Mouse (Mus musculus): ENCODE measurements around the gene Ltv1.

Ltv1 gene

DNA sequence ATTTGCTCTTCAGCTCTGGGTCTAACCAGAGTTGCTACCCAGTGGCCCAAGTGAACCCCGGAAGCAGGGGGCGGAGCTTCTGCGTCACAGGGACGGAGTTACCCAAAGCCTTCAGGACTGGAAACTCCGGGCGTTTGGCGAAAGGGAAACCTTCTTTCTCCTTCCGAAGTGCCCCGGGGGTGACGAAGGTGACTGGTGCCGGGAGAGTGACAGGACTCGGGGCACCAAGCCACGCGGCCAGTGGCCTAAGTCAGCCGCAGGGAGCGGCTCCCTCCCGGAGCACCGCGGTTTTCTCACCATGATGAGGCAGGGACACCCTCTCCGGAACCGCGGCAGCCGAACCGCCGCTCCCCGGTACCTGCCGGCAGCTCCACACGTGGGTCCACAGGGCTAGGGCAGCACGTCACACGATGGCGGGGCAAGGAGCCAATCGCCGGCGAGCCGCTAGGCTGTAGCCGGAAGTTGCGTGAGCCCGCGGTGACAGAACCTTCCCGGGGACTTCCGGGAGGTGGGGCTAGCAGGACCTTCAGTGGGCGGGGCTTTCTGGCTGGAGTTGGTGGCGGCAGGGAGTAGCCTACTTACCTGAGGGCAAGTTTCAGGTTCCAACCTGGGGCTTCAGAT is at the start of gene Ltv1:
Ltv1 (minus strand) TSS at position 438 of the 621 bp plus-strand sequence.
- peak; percentile 91 for DNase-seq (ENCODE audit: extremely low spot score, low spot score)

DNA sequence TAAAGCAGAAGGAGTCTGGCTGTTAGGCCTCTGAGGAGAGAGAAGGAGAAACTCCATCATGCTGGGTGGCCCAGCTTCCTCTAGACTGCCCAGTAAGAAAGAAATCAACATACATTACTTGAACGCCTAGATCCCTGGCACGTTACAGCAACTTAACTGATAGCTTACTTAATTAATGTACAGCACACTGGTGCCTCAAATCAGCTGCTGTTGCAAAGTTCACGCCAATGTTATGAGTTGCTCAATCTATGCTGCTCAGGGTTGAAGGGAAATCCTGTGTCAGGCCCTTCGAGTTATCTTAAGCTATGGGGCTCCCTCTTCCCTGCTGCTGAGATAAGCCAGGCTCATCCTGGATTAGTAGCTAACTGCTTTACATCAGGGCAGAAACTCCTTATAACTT is 47.5 kb upstream of the Ltv1 start:
- no peak for DNase-seq (ENCODE audit: extremely low spot score, low spot score)

- no peak for DNase-seq (ENCODE audit: extremely low spot score, low spot score)
Measured at GRCm38 (mm10) chr10:13238188-13238587, 45.2 kb upstream of the Ltv1 start.

GRCm38 (mm10) chr10:13236866-13237265 is 43.9 kb upstream of the Ltv1 start:
- no peak for DNase-seq (ENCODE audit: extremely low spot score, low spot score)

DNA sequence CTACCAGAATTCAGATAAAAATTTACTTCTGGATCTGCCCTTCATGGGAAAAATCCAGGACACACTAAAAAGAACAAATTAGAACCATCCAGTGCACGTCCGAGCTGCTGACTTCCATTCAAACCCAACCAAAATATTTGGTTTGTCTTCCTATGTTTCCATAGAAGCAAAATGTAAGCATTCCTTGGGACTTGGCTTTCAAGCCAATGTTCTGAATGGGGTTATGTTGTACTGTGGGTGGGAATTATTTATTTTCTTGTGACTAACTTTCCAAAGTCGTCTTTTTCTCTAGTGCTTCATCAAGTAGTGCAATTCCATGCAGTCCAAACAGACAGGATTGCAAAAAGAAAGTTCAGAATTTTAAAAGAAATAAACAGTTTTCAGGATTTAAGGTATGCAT is 41.5 kb upstream of the Ltv1 start:
- DNase-seq (ENCODE audit: extremely low spot score, low spot score), result no peak

GRCm38 (mm10) chr10:13233941-13234340 is 41.0 kb upstream of the Ltv1 start:
- no peak for DNase-seq (ENCODE audit: extremely low spot score, low spot score)

DNA sequence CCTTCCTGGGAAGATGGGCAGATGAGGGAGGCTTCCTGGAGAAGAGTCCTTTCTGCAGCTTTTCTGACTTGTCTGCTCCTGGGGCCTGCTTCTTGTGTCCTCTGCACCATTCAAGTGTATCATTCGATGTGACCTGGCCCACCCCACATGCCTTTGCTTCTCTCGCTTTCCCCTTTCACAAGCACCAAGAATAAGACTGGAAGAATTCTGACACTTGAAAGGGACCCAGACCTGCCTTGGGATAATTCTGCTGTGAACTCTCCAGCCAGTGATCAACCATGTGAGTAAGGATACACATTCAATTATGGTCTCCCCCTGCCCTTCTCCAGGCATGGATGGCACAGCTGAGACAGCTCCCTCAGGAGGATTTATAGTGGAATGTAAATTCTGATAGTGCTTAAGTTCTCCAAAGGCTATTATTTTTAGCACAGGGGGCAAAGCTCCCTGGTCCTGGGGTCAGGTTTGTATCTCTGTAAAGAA is 40.2 kb upstream of the Ltv1 start:
- DNase-seq (ENCODE audit: extremely low spot score, low spot score), result no peak

DNA sequence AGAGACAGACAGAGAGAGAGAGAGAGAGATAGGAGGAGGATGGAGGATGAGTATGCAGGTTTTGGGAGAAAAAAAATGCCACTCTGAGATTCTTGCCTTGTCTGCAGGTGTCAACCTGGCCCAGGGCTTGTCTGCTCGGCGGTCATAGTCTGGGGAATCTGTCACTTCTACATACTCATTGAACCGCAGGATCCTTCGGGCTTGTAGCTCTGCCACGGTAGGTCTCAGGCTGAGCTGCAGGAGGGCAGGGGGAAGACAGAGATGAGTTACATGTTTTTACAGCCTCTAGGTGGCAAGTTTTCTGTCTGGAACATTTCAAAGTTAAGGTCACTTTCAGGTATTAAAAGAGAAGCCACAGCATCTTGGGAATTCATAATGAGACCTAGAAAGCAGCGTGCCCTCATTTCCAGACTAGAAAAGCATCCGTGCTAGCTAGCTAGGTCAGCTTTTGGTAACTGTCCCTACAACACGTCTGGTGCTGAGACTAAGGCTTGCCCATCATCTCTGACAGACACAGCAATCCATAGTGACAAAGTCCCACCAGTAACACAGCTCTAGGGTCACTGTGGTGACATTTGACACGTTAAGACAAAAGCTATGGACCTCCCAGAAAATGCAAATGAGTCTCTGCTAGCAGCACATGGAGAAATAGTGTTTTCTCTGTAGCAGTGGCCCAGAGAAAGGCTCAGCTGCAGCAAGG is 39.6 kb upstream of the Ltv1 start:
- no peak for DNase-seq (ENCODE audit: extremely low spot score, low spot score)

- no peak for DNase-seq (ENCODE audit: extremely low spot score, low spot score)
Measured at GRCm38 (mm10) chr10:13230716-13231115, 37.7 kb upstream of the Ltv1 start.

DNA sequence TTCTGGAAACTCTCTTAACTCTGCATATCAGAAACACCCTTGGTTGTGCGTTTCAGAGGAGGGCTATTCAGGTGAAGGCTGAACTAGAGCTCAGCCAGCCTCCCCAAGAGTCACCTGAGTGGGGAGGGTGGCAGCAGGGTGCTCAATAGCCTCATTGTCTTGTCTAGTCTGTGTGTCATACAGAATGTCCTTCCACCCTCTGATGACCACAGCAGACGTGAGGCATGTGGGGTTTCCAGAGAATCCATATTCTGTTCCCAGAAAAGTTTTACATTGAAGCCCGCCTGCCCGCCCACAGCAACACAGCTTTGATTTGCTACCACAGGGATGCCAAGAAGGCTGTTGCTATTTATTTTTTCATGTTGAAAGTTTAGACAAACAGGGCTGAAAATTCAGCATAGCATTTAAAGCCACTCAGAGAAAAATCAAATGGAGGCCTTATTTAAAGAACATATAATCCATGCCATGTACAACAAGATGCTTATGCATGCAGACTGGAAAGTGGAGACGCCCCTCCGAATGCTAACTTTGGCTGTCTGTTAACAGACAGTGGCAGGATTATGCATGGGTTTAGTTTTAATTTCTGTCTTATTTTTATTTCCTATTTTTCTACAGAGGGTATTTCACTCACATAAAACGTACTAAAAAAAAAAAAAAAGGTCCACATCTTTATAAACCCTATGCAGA is 32.6 kb upstream of the Ltv1 start:
- DNase-seq (ENCODE audit: extremely low spot score, low spot score), result no peak

- DNase-seq (ENCODE audit: extremely low spot score, low spot score), result no peak
Measured at GRCm38 (mm10) chr10:13222135-13222534, 29.2 kb upstream of the Ltv1 start.

DNA sequence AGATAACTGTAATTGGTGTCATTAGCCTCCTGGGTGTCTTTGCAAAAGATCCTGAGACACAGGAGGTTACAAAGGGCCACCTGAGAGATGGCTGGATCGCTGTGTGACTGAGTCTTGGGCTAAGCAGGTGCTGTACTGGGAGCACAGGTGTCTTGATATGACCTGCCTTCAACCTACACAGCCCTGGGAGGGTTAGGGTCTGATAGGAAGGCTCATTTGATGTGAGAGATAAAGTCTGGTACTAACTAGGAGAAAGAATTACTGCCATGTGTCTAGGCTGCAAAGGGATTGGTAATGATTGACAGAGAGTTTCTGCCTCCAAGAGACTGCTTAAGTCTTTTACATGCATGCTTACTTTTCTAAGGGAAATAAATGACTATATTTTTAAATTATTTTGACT is 27.1 kb upstream of the Ltv1 start:
- no peak for DNase-seq (ENCODE audit: extremely low spot score, low spot score)

- no peak for DNase-seq (ENCODE audit: extremely low spot score, low spot score)
Measured at GRCm38 (mm10) chr10:13213956-13214355, 21.0 kb upstream of the Ltv1 start.

- DNase-seq (ENCODE audit: extremely low spot score, low spot score), result no peak
Measured at GRCm38 (mm10) chr10:13212829-13213228, 19.9 kb upstream of the Ltv1 start.

DNA sequence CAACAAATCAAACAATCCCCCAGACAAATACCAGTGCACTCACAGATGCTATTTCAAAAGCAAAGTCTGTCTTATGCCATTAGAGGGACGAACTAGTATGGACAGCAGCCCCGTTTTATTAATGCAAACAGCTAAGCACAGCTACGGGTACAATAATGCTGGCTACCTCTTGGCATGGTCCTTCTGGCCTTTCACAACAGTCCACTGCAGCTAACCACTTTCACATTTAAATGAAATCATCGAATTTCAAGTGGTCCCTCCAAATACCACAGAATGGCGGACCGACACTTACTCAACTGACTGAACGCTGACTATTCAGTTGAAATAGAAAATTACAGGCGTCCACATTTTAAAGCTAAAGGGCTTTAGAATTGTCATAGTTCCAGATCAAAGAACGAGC is 19.4 kb upstream of the Ltv1 start:
- DNase-seq (ENCODE audit: extremely low spot score, low spot score), result no peak

GRCm38 (mm10) chr10:13209930-13210637 is 17.1 kb upstream of the Ltv1 start:
- DNase-seq (ENCODE audit: extremely low spot score, low spot score), result no peak

- DNase-seq (ENCODE audit: extremely low spot score, low spot score), result no peak
Measured at GRCm38 (mm10) chr10:13209506-13209905, 16.5 kb upstream of the Ltv1 start.

DNA sequence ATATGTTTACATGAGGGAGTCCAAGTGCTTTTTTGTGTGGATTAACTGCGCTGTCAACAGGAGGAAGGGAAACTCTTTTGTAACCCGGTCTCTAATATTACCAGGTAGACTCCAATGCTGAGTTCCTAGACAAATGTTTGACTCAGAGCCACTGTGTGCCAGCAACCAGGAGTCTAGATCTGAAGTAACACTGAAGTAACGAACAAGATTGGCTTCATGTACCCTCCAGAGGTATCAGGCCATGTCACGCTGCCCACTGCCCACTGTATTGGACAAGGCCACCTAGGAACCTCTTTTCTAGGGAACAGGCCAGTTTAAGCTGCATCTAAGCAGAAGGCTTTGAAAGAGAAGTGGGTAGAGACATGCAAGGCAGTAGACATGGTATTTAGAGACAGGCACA is 16.1 kb upstream of the Ltv1 start:
- DNase-seq (ENCODE audit: extremely low spot score, low spot score), result no peak

DNA sequence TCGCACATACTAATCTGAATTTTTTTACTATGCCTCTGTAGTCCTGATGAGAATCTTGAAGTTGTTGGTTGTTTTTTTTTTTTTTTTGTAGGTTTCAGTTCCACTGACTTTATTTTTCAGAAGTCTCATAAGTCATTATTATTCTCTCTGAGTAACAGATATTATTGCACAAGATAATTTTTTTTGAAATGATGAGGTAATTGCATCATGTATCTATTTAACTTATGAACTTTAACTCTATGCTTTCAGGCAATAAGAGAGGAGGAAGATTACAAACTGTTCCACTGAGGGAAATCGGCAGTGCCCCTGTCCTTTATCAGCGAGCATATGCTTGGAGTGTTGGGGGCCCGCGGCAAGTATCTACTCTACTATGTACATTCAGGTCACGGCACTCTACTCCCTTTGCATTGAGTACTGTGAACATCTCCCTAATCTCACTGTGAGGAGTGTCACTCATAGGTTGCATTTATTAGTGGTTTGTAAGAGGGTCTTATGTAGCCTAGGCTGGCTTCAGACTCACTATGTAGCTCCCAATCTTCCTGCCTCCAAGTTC is 8.8 kb upstream of the Ltv1 start:
- DNase-seq (ENCODE audit: extremely low spot score, low spot score), result no peak

- DNase-seq (ENCODE audit: extremely low spot score, low spot score), result no peak
Measured at GRCm38 (mm10) chr10:13200862-13201261, 7.9 kb upstream of the Ltv1 start.

DNA sequence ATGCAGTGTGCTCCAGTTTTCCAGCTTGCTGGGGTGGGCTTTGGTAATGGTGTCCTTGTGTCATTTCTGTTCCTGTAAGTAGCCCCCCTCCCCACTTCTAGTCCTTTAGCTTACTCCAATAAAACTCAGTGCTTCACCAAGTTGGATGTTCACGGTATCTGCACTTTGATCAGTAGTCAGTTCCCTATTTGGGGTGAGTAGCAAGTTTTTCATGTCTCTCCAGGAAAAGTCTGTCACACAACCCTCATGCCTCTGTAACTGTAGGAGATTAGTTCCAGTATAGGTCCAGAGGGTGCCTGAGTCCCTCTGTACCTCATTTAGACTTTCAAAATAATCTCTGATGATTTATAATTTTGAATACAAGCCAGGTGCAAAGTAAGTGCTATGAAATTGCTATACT is 6.3 kb upstream of the Ltv1 start:
- DNase-seq (ENCODE audit: extremely low spot score, low spot score), result no peak
